Mouse (Mus musculus) heart, adult 2 months (tissue): ENCODE measurements at regions not wholly inside any gene's neighbourhood (a gene's known extent, or its start where the extent isn't known, plus 50 kb on each side); places are given as distances from the start of the nearest gene placed in this dataset.

ENCODE experiments used
- DNase-seq, 2 experiments: peaks; one replicate each; pipeline ENCODE4 v3.0.0; 2021
- H3K27ac ChIP-seq: fragments of 200-600 bp; 2 replicates; pipeline ENCODE4 v1.8.1; 2022
- H3K27me3 ChIP-seq: fragments of 200-500 bp; 2 replicates; pipeline ENCODE4 v1.6.1; 2012; ENCODE audit warnings: mild to moderate bottlenecking, low read length, inconsistent platforms, mixed read lengths; ENCODE audit not compliant: control insufficient read depth, insufficient read depth
- H3K36me3 ChIP-seq: fragments of 200-500 bp; 2 replicates; pipeline ENCODE4 v1.6.1; 2012; ENCODE audit warnings: low read length, inconsistent platforms; ENCODE audit not compliant: control insufficient read depth, insufficient read depth
- H3K4me1 ChIP-seq: fragments of 200-500 bp; 2 replicates; pipeline ENCODE4 v1.6.1; 2011; ENCODE audit warnings: low read length; ENCODE audit not compliant: control insufficient read depth, insufficient read depth
- H3K4me3 ChIP-seq: fragments of 200-600 bp; 2 replicates; pipeline ENCODE4 v1.8.1; 2022
- H3K79me2 ChIP-seq: fragments of 200-500 bp; replicated peaks from 2 replicates; pipeline ENCODE4 v1.6.1; 2012; ENCODE audit warnings: mild to moderate bottlenecking, inconsistent platforms, low read length, moderate library complexity, mixed read lengths; ENCODE audit not compliant: control insufficient read depth, insufficient read depth
- H3K9ac ChIP-seq: fragments of 200-500 bp; 2 replicates; pipeline ENCODE4 v1.6.1; 2012; ENCODE audit warnings: low read depth, mild to moderate bottlenecking, control low read depth, inconsistent platforms, low read length, mixed read lengths
- CTCF ChIP-seq: fragments of 200-600 bp; IDR thresholded peaks from 2 replicates; pipeline ENCODE4 v1.8.1; 2022; ENCODE audit warnings: antibody characterized with exemption, mild to moderate bottlenecking, moderate library complexity
- EP300 ChIP-seq: fragments of 200-500 bp; IDR thresholded peaks from 2 replicates; pipeline ENCODE4 v1.6.1; 2011; ENCODE audit warnings: low read depth, low read length, control low read depth; ENCODE audit not compliant: insufficient read depth
- POLR2A ChIP-seq: fragments of 200-500 bp; IDR thresholded peaks from 2 replicates; pipeline ENCODE4 v1.6.1; 2011; ENCODE audit warnings: mild to moderate bottlenecking, low read depth, low read length, control low read depth; ENCODE audit not compliant: insufficient read depth
- WGBS: fragments of 180-500 bp; shearing (Covaris S2); methylation state at CpG from one replicate; pipeline ENCODE4 v1.1.7; 2018; 5-methylcytosine and 5-hydroxymethylcytosine counted together
- intact Hi-C: fragments of 180-260 bp; cut with DNase I; formaldehyde crosslinking; loops from one replicate; pipeline ENCODE4 v1.15.1; 2025

GRCm38 (mm10) chr10:126185410-126185809 is 219.4 kb downstream of the Lrig3 start:
- no peaks in the 10 kb centered on the region for H3K27me3 ChIP-seq
- WGBS = 73% methylated on average over 5 of the region's 5 CpGs

GRCm38 (mm10) chr10:126186086-126186485 is 220.1 kb downstream of the Lrig3 start:
- TF ChIP-seq EP300 (no peak), POLR2A (no peak), CTCF (no peak)
- Histone ChIP-seq H3K9ac (no peak overlapping the region), H3K79me2 (no peaks in the 10 kb centered on the region), H3K27ac (no peak overlapping the region), H3K27me3 (no peaks in the 10 kb centered on the region), H3K4me1 (no peaks in the 10 kb centered on the region), H3K4me3 (no peak overlapping the region), H3K36me3 (no peaks in the 10 kb centered on the region)
- no peak for DNase-seq
- intact Hi-C loops = no loop called here
- 83% methylated on average over 10 of the region's 10 CpGs for WGBS

More at GRCm38 (mm10) chr10:126185410-126185809, 219.4 kb downstream of the Lrig3 start:
- no peaks in the 10 kb centered on the region for H3K36me3 ChIP-seq
- TF ChIP-seq POLR2A = no peak
- no peak for TF ChIP-seq CTCF
- no peak for TF ChIP-seq EP300
- H3K4me3 ChIP-seq = no peak overlapping the region
- H3K27ac ChIP-seq = no peak overlapping the region
- no peak for DNase-seq
- no peaks in the 10 kb centered on the region for H3K4me1 ChIP-seq
- intact Hi-C loops = no loop called here
- H3K79me2 ChIP-seq = no peaks in the 10 kb centered on the region
- no peak overlapping the region for H3K9ac ChIP-seq

GRCm38 (mm10) chr10:126189001-126189400 is 223.0 kb downstream of the Lrig3 start:
- H3K27ac ChIP-seq = no peak overlapping the region
- TF ChIP-seq POLR2A = no peak
- TF ChIP-seq EP300 = no peak
- no peak for TF ChIP-seq CTCF
- no peak for DNase-seq

More at GRCm38 (mm10) chr10:126189001-126189400, 223.0 kb downstream of the Lrig3 start:
- intact Hi-C loops = no loop called here
- H3K4me1 ChIP-seq = no peaks in the 10 kb centered on the region
- 81% methylated on average over 10 of the region's 10 CpGs for WGBS
- H3K36me3 ChIP-seq = no peaks in the 10 kb centered on the region
- H3K79me2 ChIP-seq = no peaks in the 10 kb centered on the region
- no peaks in the 10 kb centered on the region for H3K27me3 ChIP-seq
- H3K4me3 ChIP-seq = no peak overlapping the region
- H3K9ac ChIP-seq = no peak overlapping the region
